Mouse (Mus musculus): ENCODE measurements at regions not wholly inside any gene's neighbourhood (a gene's known extent, or its start where the extent isn't known, plus 50 kb on each side); places are given as distances from the start of the nearest gene placed in this dataset.

GRCm38 (mm10) chr2:116974152-116974551 lies 95.7 kb downstream of the Tmco5 start:
- TF ChIP-seq CTCF (conservative IDR thresholded peaks at IDR 0.05; ENCODE audit: low read length), result no peak
- TF ChIP-seq POU5F1 (IDR thresholded peaks at IDR 0.05; ENCODE audit: borderline replicate concordance, low read length), result no peak
